Mouse (Mus musculus) olfactory bulb, adult 2 months (tissue): ENCODE measurements around the gene Rps24.

Experiments used
- CTCF ChIP-seq: fragments of 200-500 bp; IDR thresholded peaks from 2 replicates; pipeline ENCODE4 v1.5.1; 2012; ENCODE audit warnings: low read depth, mild to moderate bottlenecking, low read length, moderate library complexity; ENCODE audit not compliant: insufficient read depth
- POLR2A ChIP-seq: fragments of 200-500 bp; IDR thresholded peaks from 2 replicates; pipeline ENCODE4 v1.6.1; 2012; ENCODE audit warnings: mild to moderate bottlenecking, low read depth, low read length, moderate library complexity; ENCODE audit not compliant: insufficient read depth

DNA sequence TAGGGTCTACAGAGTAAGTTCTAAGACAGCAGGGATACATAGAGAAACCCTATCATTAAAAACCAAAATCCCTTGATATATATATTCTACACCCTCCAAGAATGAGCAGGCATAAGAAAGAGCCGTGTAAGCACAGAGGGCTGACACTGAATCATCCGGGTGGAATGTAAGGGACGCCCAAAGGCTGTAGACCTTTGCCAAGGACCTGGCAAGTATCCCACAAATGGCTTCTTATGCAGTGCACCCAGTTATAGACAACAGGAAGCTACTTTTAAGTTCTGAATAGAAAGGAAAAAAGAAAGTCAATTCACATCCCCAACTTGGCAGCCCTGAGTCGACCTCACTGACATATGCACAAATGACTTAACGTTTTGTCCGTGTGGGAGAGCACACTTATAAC lies 18.1 kb upstream of the Rps24 start:
- TF ChIP-seq CTCF (no peak), POLR2A (no peak)
